Comparison of ENCODE assay signal across 19 mouse cellular contexts in genomic region chr19:45040214-45040613, GRCm38 (mm10). TPM values are rescaled to one million over a fixed set of nuclear protein-coding genes. Genes with fewer than 3 reads are reported as not detected.
A peak's percentile ranks its signal among the peaks of the same experiment; 100 is the strongest.
DNase-seq lines count a peak whose midpoint lies in the region; ATAC-seq and TF ChIP-seq lines count a peak whose summit lies in the region.
"Had no signal": no experiment of that assay in that cellular context is flagged by ENCODE, and none has a peak within 500 bp of the region (broad histone marks: within the 10 kb centered on the region; RNA-seq: fewer than 3 reads in every experiment).

No protein-coding gene starts in this region.

- no peak overlapping the region for H3K4me2 ChIP-seq in midbrain, embryonic 16.5 days (ENCODE audit: low read length)
- no peak overlapping the region for H3K4me2 ChIP-seq in midbrain, embryonic 13.5 days (replicated peaks)
- H3K4me2 ChIP-seq: embryonic facial prominence, embryonic 15.5 days; forebrain, embryonic 12.5 days; heart, embryonic 12.5 days had no signal

- no peak for TF ChIP-seq POLR2A in ES-Bruce4 (IDR thresholded peaks at IDR 0.05; ENCODE audit: insufficient read depth, low read length)

- H3K9me3 ChIP-seq in midbrain, embryonic 16.5 days (replicated peaks; ENCODE audit: control insufficient read depth, low read length, poor library complexity, severe bottlenecking): no peaks in the 10 kb centered on the region
- no peaks in the 10 kb centered on the region for H3K9me3 ChIP-seq in midbrain, embryonic 13.5 days
- H3K9me3 ChIP-seq in ES-Bruce4 (replicated peaks; ENCODE audit: control insufficient read depth, insufficient read depth, low read length, poor library complexity, severe bottlenecking): no peaks in the 10 kb centered on the region
- H3K9me3 ChIP-seq in embryonic facial prominence, embryonic 10.5 days: no peaks in the 10 kb centered on the region
- H3K9me3 ChIP-seq: embryonic facial prominence, embryonic 15.5 days; forebrain, embryonic 12.5 days; heart, embryonic 12.5 days; hindbrain, embryonic 10.5 days had no signal

- TF ChIP-seq EP300 in ES-Bruce4 (IDR thresholded peaks at IDR 0.05; ENCODE audit: insufficient read depth, low read depth, low read length): no peak

- H3K36me3 ChIP-seq in midbrain, embryonic 16.5 days (ENCODE audit: control insufficient read depth, insufficient read depth, low read length): no peaks in the 10 kb centered on the region
- no peaks in the 10 kb centered on the region for H3K36me3 ChIP-seq in midbrain, embryonic 13.5 days
- H3K36me3 ChIP-seq in ES-Bruce4 (ENCODE audit: control insufficient read depth, insufficient read depth, low read length, poor library complexity, severe bottlenecking): no peaks in the 10 kb centered on the region
- H3K36me3 ChIP-seq in embryonic facial prominence, embryonic 10.5 days (replicated peaks): no peaks in the 10 kb centered on the region
- H3K36me3 ChIP-seq: embryonic facial prominence, embryonic 15.5 days; forebrain, embryonic 12.5 days; heart, embryonic 12.5 days; hindbrain, embryonic 10.5 days had no signal

- no peak for TF ChIP-seq CTCF in gastrocnemius, adult 2 months (IDR thresholded peaks at IDR 0.05)
- TF ChIP-seq CTCF in ES-Bruce4 (IDR thresholded peaks at IDR 0.05; ENCODE audit: low read depth, low read length): no peak

- 59% methylated on average over 13 of the region's 13 CpGs for WGBS in midbrain, embryonic 16.5 days
- WGBS in midbrain, embryonic 13.5 days: 51% methylated on average over 13 of the region's 13 CpGs
- 51% methylated on average over 13 of the region's 13 CpGs for WGBS in embryonic facial prominence, embryonic 10.5 days

- peak overlapping the region; percentile 38; the same call in 1 of the 2 replicates for H3K9ac ChIP-seq in midbrain, embryonic 16.5 days (ENCODE audit: low read depth, low read length)
- H3K9ac ChIP-seq in midbrain, embryonic 13.5 days (replicated peaks): no peak overlapping the region
- H3K9ac ChIP-seq in ES-Bruce4 (ENCODE audit: low read depth, poor library complexity, severe bottlenecking): 0 out of 2 replicates have a peak overlapping the region, but pooled peaks have one; percentile 10
- H3K9ac ChIP-seq: embryonic facial prominence, embryonic 15.5 days; heart, embryonic 12.5 days had no signal

- intact Hi-C loops in gastrocnemius, adult 2 months (cut with DNase I): no loop called here
- intact Hi-C loops in gastrocnemius, postnatal 14 days (cut with DNase I; ENCODE audit: low total_unique reads): no loop called here
- intact Hi-C loops in left cerebral cortex, postnatal 4 days (cut with DNase I): no loop called here

- no peak for ATAC-seq in midbrain, embryonic 16.5 days
- no peak for ATAC-seq in midbrain, embryonic 13.5 days
- ATAC-seq: hindbrain, postnatal 0 days had no signal

- DNase-seq in gastrocnemius, adult 2 months: peak; percentile 16
- no peak for DNase-seq in gastrocnemius, postnatal 14 days
- DNase-seq in embryonic facial prominence, embryonic 10.5 days (ENCODE audit: low spot score): peak; percentile 8
- DNase-seq in T-cell, adult 2 months (ENCODE audit: low spot score): no peak
- no peak for DNase-seq in left cerebral cortex, postnatal 4 days
- DNase-seq: adrenal gland, postnatal 25 days; cerebellum, adult 2 months; cerebellum, postnatal 10 days; heart, adult 2 months; kidney, adult 11 months had no signal

- peaks cover 1% of the 10 kb centered on the region; the same call in 1 of the 2 replicates for H3K27me3 ChIP-seq in midbrain, embryonic 16.5 days (ENCODE audit: control insufficient read depth, insufficient read depth, low read depth, low read length)
- H3K27me3 ChIP-seq in midbrain, embryonic 13.5 days: peaks cover 26% of the 10 kb centered on the region
- H3K27me3 ChIP-seq in ES-Bruce4 (ENCODE audit: control insufficient read depth, insufficient read depth, low read length, poor library complexity, severe bottlenecking): no peaks in the 10 kb centered on the region
- H3K27me3 ChIP-seq in embryonic facial prominence, embryonic 10.5 days (replicated peaks; ENCODE audit: low read depth, poor library complexity, severe bottlenecking): peaks cover 86% of the 10 kb centered on the region

- H3K4me1 ChIP-seq in midbrain, embryonic 16.5 days (ENCODE audit: control insufficient read depth, insufficient read depth, low read length): no peaks in the 10 kb centered on the region
- H3K4me1 ChIP-seq in midbrain, embryonic 13.5 days (replicated peaks): no peaks in the 10 kb centered on the region
- no peaks in the 10 kb centered on the region for H3K4me1 ChIP-seq in ES-Bruce4 (ENCODE audit: control insufficient read depth, insufficient read depth, low read length)
- peaks cover 30% of the 10 kb centered on the region for H3K4me1 ChIP-seq in embryonic facial prominence, embryonic 10.5 days
- H3K4me1 ChIP-seq: embryonic facial prominence, embryonic 15.5 days; heart, embryonic 12.5 days had no signal

- peak overlapping the region; percentile 24 for H3K27ac ChIP-seq in gastrocnemius, adult 2 months
- H3K27ac ChIP-seq in midbrain, embryonic 16.5 days (ENCODE audit: low read length): no peak overlapping the region
- H3K27ac ChIP-seq in midbrain, embryonic 13.5 days: no peak overlapping the region
- H3K27ac ChIP-seq in ES-Bruce4 (ENCODE audit: insufficient read depth, low read length): no peak overlapping the region
- H3K27ac ChIP-seq in embryonic facial prominence, embryonic 10.5 days (replicated peaks): no peak overlapping the region
- H3K27ac ChIP-seq: embryonic facial prominence, embryonic 15.5 days; heart, adult 2 months; hindbrain, embryonic 10.5 days; hindbrain, postnatal 0 days had no signal

- no peak overlapping the region for H3K4me3 ChIP-seq in gastrocnemius, adult 2 months
- H3K4me3 ChIP-seq in midbrain, embryonic 16.5 days (ENCODE audit: low read depth, low read length): no peak overlapping the region
- no peak overlapping the region for H3K4me3 ChIP-seq in midbrain, embryonic 13.5 days (replicated peaks)
- peak overlapping the region; percentile 26 for H3K4me3 ChIP-seq in ES-Bruce4 (ENCODE audit: low read depth, low read length)
- H3K4me3 ChIP-seq in embryonic facial prominence, embryonic 10.5 days: no peak overlapping the region
- H3K4me3 ChIP-seq: embryonic facial prominence, embryonic 15.5 days; erythroblast, embryonic 14.5 days; forebrain, embryonic 12.5 days; heart, adult 2 months; heart, embryonic 12.5 days; hindbrain, embryonic 10.5 days had no signal

RNA-seq across cellular contexts. Expression of gene Pdzd7, which starts 5.3 kb away (rescaled TPM):
- total RNA-seq in gastrocnemius, adult 2 months (2021): 1 to 10 TPM; 5.9 to 6.8 TPM
- 10 to 100 TPM in 1 of 2 experiments, 1 to 10 TPM in 1; 9.8 to 10.9 TPM for total RNA-seq in gastrocnemius, postnatal 14 days (2021)
- polyA plus RNA-seq in midbrain, embryonic 16.5 days (2015; fragmentation: Nextera tagmentation; extraction: Ambion mirVana): 2.9 and 3.9 TPM in 2 replicates
- 1.3 and 1.8 TPM in 2 replicates for polyA plus RNA-seq in midbrain, embryonic 13.5 days (2015; fragmentation: Nextera tagmentation; extraction: Ambion mirVana)
- polyA plus RNA-seq in ES-Bruce4 (2011; ENCODE audit: insufficient read depth, insufficient read length, low read depth, missing spikeins): 0.97 and 1.3 TPM in 2 replicates
- polyA plus RNA-seq in embryonic facial prominence, embryonic 10.5 days (2016; fragmentation: Nextera tagmentation; extraction: Ambion mirVana): 0.27 and 0.65 TPM in 2 replicates
- total RNA-seq in left cerebral cortex, postnatal 4 days (2021): 1 to 10 TPM; 8.0 to 8.2 TPM
- polyA plus RNA-seq: erythroblast, embryonic 14.5 days had no signal

RNA-seq across cellular contexts. Expression of gene Sfxn3, which starts 7.1 kb away (rescaled TPM):
- 10 to 100 TPM; 17.1 to 25.1 TPM for total RNA-seq in gastrocnemius, adult 2 months (2021)
- total RNA-seq in gastrocnemius, postnatal 14 days (2021): 10 to 100 TPM; 21.3 to 22.1 TPM
- 95.9 and 101 TPM in 2 replicates for polyA plus RNA-seq in midbrain, embryonic 16.5 days (2015; fragmentation: Nextera tagmentation; extraction: Ambion mirVana)
- polyA plus RNA-seq in midbrain, embryonic 13.5 days (2015; fragmentation: Nextera tagmentation; extraction: Ambion mirVana): 58.1 and 61.2 TPM in 2 replicates
- 13.4 and 15.6 TPM in 2 replicates for polyA plus RNA-seq in ES-Bruce4 (2011; ENCODE audit: insufficient read depth, insufficient read length, low read depth, missing spikeins)
- 7.7 and 9.8 TPM in 2 replicates for polyA plus RNA-seq in embryonic facial prominence, embryonic 10.5 days (2016; fragmentation: Nextera tagmentation; extraction: Ambion mirVana)
- 100 to 1,000 TPM; 108 to 128 TPM for total RNA-seq in left cerebral cortex, postnatal 4 days (2021)

RNA-seq across cellular contexts. Expression of gene Lzts2, which starts 26.0 kb away (rescaled TPM):
- total RNA-seq in gastrocnemius, adult 2 months (2021): 10 to 100 TPM; 21.0 to 29.3 TPM
- total RNA-seq in gastrocnemius, postnatal 14 days (2021): 10 to 100 TPM; 26.8 to 29.0 TPM
- polyA plus RNA-seq in midbrain, embryonic 16.5 days (2015; fragmentation: Nextera tagmentation; extraction: Ambion mirVana): 15.5 and 17.2 TPM in 2 replicates
- polyA plus RNA-seq in midbrain, embryonic 13.5 days (2015; fragmentation: Nextera tagmentation; extraction: Ambion mirVana): 24.6 and 30.9 TPM in 2 replicates
- 39.9 and 48.2 TPM in 2 replicates for polyA plus RNA-seq in ES-Bruce4 (2011; ENCODE audit: insufficient read depth, insufficient read length, low read depth, missing spikeins)
- 69.8 and 75.0 TPM in 2 replicates for polyA plus RNA-seq in embryonic facial prominence, embryonic 10.5 days (2016; fragmentation: Nextera tagmentation; extraction: Ambion mirVana)
- total RNA-seq in left cerebral cortex, postnatal 4 days (2021): 10 to 100 TPM; 30.2 to 35.1 TPM

RNA-seq across cellular contexts. Expression of gene Mrpl43, which starts 34.0 kb away (rescaled TPM):
- total RNA-seq in gastrocnemius, adult 2 months (2021): 10 to 100 TPM; 31.0 to 42.5 TPM
- 10 to 100 TPM; 32.9 to 35.4 TPM for total RNA-seq in gastrocnemius, postnatal 14 days (2021)
- 88.6 and 92.9 TPM in 2 replicates for polyA plus RNA-seq in midbrain, embryonic 16.5 days (2015; fragmentation: Nextera tagmentation; extraction: Ambion mirVana)
- 91.3 and 91.5 TPM in 2 replicates for polyA plus RNA-seq in midbrain, embryonic 13.5 days (2015; fragmentation: Nextera tagmentation; extraction: Ambion mirVana)
- polyA plus RNA-seq in ES-Bruce4 (2011; ENCODE audit: insufficient read depth, insufficient read length, low read depth, missing spikeins): 32.5 and 34.0 TPM in 2 replicates
- 70.6 and 74.8 TPM in 2 replicates for polyA plus RNA-seq in embryonic facial prominence, embryonic 10.5 days (2016; fragmentation: Nextera tagmentation; extraction: Ambion mirVana)
- total RNA-seq in left cerebral cortex, postnatal 4 days (2021): 10 to 100 TPM; 41.3 to 41.6 TPM

RNA-seq across cellular contexts. Expression of gene Twnk, which starts 34.8 kb away (rescaled TPM):
- total RNA-seq in gastrocnemius, adult 2 months (2021): 10 to 100 TPM; 18.0 to 25.4 TPM
- total RNA-seq in gastrocnemius, postnatal 14 days (2021): 10 to 100 TPM; 14.5 to 15.9 TPM
- polyA plus RNA-seq in midbrain, embryonic 16.5 days (2015; fragmentation: Nextera tagmentation; extraction: Ambion mirVana): 13.6 and 16.0 TPM in 2 replicates
- 19.2 and 20.0 TPM in 2 replicates for polyA plus RNA-seq in midbrain, embryonic 13.5 days (2015; fragmentation: Nextera tagmentation; extraction: Ambion mirVana)
- 23.2 and 24.5 TPM in 2 replicates for polyA plus RNA-seq in ES-Bruce4 (2011; ENCODE audit: insufficient read depth, insufficient read length, low read depth, missing spikeins)
- 40.9 and 41.8 TPM in 2 replicates for polyA plus RNA-seq in embryonic facial prominence, embryonic 10.5 days (2016; fragmentation: Nextera tagmentation; extraction: Ambion mirVana)
- 10 to 100 TPM; 16.0 to 17.3 TPM for total RNA-seq in left cerebral cortex, postnatal 4 days (2021)

Comparison
In these comparisons a context has a peak if more than half of its experiments do, and no peak if none do; other contexts are left out.
1. DNase-seq: peak in gastrocnemius, adult 2 months (single experiment) and embryonic facial prominence, embryonic 10.5 days (single experiment); none in gastrocnemius, postnatal 14 days (single experiment), T-cell, adult 2 months (single experiment) and left cerebral cortex, postnatal 4 days (single experiment).